Mouse (Mus musculus): ENCODE data around the gene Mapk7. TPM values are rescaled to one million over a fixed set of nuclear protein-coding genes. Genes with fewer than 3 reads are reported as not detected.
A peak's percentile ranks its signal among the peaks of the same experiment; 100 is the strongest.

Mapk7 gene
- polyA plus RNA-seq, 1 experiment, result 21.7 TPM

DNA sequence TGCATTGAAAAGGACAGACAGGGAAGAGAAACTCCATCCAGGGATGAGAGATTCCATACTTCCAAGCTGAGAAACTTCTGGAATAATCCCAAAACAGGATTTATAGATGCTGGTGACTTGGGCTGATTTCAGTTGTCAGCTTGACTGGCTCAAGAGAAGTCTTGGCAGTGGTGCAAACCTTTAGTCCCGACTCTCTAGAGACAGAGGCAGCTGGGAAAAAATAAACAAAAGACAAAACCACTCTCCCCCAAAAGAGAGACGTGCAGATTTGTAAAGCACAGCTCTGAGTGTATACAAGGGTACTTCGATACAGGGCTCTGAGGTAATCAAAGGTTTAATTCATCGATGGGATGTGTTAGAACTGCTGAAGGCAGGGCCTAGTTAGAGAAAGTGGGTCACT is 28.8 kb downstream of the Mapk7 start:
- no peak for DNase-seq (ENCODE audit: low read depth)

DNA sequence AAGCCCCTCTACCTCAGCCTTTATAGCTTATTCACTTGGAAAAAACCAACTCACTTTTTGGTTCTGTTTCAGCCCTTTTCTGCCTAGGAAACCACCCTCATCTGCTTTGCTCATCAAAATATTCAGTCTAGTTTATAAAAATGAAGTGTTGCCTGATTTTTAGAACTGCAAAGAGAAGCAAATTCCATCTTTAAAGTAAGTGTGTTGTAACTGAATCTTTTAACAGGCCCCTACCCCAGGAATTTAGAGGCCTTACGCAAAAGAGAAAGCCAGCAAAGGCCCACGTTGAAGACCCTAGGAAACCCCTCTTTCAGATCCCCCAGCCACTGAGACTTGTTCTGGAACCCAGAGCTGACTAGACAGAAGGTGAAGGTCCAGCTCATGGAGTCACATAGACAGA is 30.1 kb downstream of the Mapk7 start:
- no peak for DNase-seq (ENCODE audit: low read depth)

DNA sequence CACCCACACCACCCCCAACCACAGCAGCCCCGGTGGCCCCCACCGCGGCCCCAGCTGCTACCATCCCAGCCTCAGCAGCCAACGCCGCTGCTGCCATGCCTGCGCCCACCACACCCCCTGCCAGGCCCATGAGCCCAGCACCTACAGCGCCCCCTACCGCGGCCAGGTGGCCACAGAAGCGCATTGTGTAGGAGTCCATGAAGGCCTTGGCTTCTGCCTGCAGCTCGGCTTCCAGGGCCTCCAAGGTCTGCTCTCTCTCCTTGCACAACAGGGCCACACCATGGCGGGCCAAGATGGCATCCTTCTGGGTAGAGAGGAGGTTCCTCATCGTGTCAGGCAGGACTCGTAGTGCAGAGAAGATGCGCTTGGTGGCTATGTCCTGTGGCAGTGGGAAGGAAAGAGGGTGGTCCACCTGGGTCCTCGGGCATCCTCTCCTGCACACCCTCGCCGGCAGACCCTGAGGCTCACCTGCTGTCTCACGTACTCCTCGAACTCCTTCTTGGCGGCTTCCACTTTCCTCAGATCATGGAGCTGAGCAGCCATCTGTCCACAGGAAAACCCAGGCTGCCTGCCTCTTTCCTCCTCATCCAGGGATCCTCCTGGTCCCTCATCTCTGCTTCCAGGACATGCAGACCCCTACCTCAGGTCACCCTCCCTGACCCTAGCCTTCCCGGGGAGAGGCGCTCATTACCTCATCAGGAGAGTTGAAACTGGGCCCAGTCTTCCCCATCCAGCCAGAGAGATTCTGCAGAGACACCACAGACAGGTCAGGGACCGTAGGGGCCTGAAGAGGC is 44.5 kb downstream of the Mapk7 start:
- DNase-seq (ENCODE audit: low read depth), result no peak

DNA sequence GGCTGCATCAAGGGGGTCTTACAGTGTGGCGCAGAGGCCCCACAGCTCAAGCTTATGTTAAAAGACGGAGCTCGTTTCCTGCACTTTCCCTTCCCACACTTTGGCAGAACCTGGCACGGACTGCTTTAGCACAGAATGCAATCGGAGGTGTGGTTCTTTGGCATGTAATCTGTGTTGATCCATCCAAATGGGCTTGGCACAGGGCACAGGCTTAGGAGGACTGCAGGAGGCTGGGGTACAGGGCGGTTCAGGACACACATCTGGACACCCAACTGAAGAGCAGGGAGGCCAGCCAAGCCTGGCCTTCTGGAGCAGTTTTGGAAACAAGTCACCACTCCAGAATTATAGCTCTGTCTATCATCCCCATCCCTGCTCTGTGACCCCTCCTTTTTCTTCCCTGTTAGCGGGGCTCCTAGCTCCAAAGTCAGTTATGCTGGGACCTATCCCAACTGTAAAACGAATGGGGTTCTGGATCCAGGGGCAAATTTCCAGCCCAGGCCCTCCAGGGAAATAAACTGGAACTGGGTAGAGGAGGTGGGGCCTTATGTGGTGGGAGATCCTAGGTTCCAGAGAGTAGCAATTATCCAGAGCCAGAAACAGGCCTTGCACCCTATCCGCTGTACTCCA is 45.5 kb downstream of the Mapk7 start:
- peak; percentile 79 for DNase-seq (ENCODE audit: low read depth)

DNA sequence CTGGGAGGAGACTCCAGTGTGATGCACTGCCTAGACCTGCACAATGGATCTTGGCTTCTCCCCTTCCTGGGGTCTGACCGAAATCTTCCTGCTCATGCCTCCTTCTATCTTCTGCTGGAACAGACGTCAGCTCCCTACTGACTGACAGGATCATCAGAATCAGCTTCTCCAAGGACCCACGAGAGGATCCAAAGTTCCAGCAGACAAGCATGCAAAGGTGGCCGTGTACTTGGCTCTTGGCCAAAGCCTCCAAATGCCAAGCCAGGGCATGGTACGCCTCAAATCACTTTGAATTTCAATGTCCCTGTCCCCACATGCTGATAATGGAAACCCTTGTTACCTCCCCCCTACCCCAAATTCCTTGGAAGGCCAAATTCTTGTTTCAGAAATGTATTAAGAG is 46.2 kb downstream of the Mapk7 start:
- DNase-seq (ENCODE audit: low read depth), result no peak

DNA sequence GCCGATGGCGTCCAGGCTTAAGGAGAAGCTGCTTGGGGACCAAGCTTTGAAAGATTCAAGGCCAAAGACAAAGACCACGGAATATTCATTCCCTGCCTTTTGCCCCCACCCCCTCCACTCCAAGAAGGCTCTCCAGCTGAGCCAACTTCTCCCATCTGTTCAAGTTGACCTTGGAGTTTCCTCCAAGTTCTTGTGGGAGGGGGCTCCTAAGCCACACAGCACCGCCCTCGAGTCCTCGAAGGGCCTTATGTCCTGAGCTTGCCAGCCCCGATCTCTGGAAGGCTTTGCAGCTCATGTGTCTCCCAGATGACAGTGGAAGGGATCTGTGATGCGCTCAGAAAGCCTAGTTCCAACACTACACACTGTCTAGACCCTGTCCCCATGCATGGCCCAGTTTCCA is 46.9 kb downstream of the Mapk7 start:
- no peak for DNase-seq (ENCODE audit: low read depth)

DNA sequence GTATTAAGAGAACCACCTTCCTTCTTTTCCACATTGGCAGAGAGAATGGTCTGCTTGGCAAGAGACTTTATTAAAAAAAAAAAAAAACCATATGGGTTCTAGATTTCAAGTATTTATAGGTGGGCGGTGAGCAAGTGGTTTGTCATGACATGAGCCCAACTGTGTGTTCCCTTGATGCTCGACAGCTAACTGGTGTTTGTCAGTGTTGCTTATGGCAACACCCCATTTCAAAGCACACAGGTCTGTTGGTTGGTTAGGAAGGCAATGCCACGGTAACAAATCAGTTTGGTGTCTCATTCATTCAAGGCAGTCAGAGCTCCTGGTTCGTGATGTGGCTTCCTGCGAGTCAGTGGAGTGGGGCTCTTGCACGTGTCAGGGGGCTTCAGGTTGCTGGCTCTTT is 50.4 kb downstream of the Mapk7 start:
- DNase-seq (ENCODE audit: low read depth), result no peak

DNA sequence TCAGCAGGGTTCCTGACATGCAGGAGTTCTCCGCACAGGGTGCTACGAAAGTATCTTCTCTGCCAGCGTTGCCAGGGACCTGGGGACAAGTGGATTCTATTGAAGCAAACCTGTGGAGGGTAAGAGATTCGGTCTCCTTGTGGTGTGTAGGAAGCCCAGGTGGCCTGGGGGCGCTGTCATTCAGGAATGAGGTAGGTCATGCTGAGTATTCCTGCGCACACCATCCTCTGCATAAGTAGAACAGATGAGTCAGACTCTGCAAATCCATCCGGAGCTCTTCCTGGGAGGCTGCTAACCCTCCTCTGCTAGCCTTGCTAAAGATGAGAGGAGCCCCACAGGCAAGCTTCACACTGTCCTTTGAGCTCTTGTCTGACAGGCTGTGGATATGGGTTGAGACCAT is 52.5 kb downstream of the Mapk7 start:
- DNase-seq (ENCODE audit: low read depth), result no peak

DNA sequence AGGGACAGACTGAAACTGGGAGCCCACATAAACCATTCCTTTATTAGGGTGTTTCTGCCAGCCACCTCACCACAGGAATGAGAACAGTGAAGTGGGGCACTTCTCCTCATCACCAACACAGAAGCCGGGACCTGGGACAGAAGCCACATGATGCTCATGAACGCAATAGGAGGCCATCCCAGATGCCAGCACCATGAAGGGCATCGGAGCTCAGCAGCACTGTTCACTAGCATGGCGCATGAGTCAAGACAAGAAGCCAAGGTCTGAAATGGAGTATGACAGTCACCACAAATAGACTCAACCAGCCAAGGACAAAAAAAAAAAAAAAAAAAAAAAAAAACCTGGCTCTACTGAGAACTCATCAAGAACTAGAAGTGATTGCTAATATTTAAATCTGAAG is 53.8 kb downstream of the Mapk7 start:
- no peak for DNase-seq (ENCODE audit: low read depth)

DNA sequence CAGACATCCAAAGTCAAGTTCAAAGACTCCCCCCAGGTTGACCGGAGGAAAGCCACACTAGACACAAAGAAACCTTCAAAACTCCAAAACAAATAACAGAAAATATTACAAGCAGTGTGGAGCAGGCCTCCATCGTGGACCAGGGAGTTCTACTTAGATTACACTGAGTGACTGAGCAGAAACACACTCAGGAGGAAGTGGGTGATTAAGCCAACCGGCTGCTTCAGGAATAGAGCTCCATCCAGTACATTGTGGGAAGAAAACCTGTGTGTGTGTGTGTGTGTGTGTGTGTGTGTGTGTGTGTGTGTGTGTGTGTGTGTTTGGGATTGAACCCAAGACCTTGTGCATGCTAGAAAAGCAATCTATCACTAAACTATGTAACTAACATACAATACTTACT is 55.0 kb downstream of the Mapk7 start:
- no peak for DNase-seq (ENCODE audit: low read depth)

Other genes with a start within 250 kb of the Mapk7 start
- 98.8 and 111 TPM in 2 replicates for gene Aldh3a2, start 226.9 kb downstream of the Mapk7 start, polyA plus RNA-seq (2012; rRNA removed)
- 1.8 and 2.8 TPM in 2 replicates for gene Slc47a2, start 151.5 kb downstream of the Mapk7 start, polyA plus RNA-seq (2012; rRNA removed)
- 3.4 and 4.1 TPM in 2 replicates for gene Slc47a1, start 116.1 kb downstream of the Mapk7 start, polyA plus RNA-seq (2012; rRNA removed)
- gene Rnf112, start 40.3 kb downstream of the Mapk7 start, polyA plus RNA-seq (2012; rRNA removed), result 0.26 and 0.66 TPM in 2 replicates
- gene Mfap4, start 9.0 kb downstream of the Mapk7 start, polyA plus RNA-seq (2012; rRNA removed), result 180 and 229 TPM in 2 replicates
- gene B9d1, start 10.7 kb upstream of the Mapk7 start, polyA plus RNA-seq (2012; rRNA removed), result 32.2 and 37.9 TPM in 2 replicates
- gene Epn2, start 85.3 kb upstream of the Mapk7 start, polyA plus RNA-seq (2012; rRNA removed), result 38.7 and 44.7 TPM in 2 replicates
- gene Grap, start 158.9 kb upstream of the Mapk7 start, polyA plus RNA-seq (2012; rRNA removed), result 12.1 and 13.6 TPM in 2 replicates
- 2.6 and 3.7 TPM in 2 replicates for gene Fam83g, start 189.7 kb upstream of the Mapk7 start, polyA plus RNA-seq (2012; rRNA removed)
- 0.09 and 0.14 TPM in 2 replicates for gene Slc5a10, start 226.4 kb upstream of the Mapk7 start, polyA plus RNA-seq (2012; rRNA removed)